Mouse (Mus musculus) heart, postnatal 0 days (tissue): ENCODE measurements at regions not wholly inside any gene's neighbourhood (a gene's known extent, or its start where the extent isn't known, plus 50 kb on each side); places are given as distances from the start of the nearest gene placed in this dataset.

Source experiments
- CTCF ChIP-seq: IDR thresholded peaks from 2 replicates; pipeline ENCODE4 v1.5.1; 2016; ENCODE audit warnings: antibody characterized with exemption, control low read depth, low read depth
- EP300 ChIP-seq: IDR thresholded peaks from 2 replicates; pipeline ENCODE4 v1.6.1; 2016; ENCODE audit warnings: antibody characterized with exemption, low read depth

DNA sequence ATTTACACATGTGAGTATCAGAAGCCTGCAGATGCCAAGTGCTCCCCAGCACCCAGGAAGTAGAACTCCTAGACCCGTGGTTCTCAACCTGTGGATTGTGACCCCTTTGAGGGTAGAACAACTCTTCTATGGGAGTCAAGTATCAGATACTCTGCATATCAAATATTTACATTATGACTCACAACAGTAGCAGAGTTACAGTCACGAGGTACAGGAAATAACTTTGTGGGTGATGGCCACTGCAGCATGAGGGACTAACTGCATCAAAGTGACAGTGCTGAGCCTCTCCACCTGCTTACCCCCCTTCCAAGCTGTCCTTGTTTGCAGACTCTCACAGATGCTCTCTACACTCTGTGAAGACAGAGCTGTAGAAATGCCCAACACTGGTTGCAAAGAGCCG lies 145.6 kb downstream of the Enc1 start:
- TF ChIP-seq CTCF = no peak
- no peak for TF ChIP-seq EP300
